ENCODE assay signal across 9 mouse cellular contexts in the genomic region with DNA sequence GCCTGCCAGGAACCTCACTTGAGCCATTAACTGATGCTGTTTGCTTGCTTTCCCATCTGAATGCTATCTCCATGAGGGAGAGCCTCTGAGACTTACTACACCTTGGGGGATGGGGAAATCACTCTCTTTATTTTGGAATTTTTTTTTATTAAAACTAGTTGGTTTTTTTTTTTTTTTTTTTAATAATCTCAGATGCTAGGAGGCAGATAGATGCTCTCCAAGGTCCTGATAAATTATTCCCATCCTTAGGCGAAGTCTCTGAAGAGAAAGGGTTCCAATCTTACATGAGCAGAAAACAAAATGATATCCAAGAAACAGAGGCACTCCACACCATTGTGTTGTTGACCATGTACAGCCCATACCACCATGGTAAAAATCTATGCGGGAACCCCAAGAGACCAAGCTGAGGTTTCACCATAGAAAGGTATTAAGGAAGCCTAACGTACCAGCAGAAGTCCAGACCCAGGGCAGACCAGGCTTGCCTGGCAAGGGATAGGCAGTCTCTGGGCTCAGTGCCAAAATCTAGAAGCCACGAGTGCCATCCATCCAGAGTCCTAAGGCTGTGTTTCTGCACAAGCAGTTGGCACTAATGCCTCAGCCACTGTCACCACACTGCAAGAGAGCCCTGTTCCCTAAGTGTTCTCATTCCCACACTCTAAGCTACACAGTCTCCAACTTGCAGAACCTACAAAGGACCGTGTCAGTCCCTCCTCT.
DNase-seq lines count a peak whose midpoint lies in the region; ATAC-seq lines count a peak whose summit lies in the region.
"Had no signal": no experiment of that assay in that cellular context is flagged by ENCODE, and none has a peak within 500 bp of the region (broad histone marks: within the 10 kb centered on the region; RNA-seq: fewer than 3 reads in every experiment).

No protein-coding gene starts in this region.

- H3K36me3 ChIP-seq in embryonic facial prominence, embryonic 11.5 days (replicated peaks; ENCODE audit: control insufficient read depth, insufficient read depth, low read depth, low read length) = no peaks in the 10 kb centered on the region
- no peaks in the 10 kb centered on the region for H3K36me3 ChIP-seq in embryonic facial prominence, embryonic 10.5 days (replicated peaks)
- H3K36me3 ChIP-seq: lung, embryonic 15.5 days had no signal

- peak; percentile 34 for DNase-seq in embryonic facial prominence, embryonic 11.5 days (ENCODE audit: low spot score)
- no peak for DNase-seq in embryonic facial prominence, embryonic 10.5 days (ENCODE audit: low spot score)
- DNase-seq in kidney, adult 9 months = peak; percentile 3
- DNase-seq in kidney, postnatal 4 days = no peak
- DNase-seq in adrenal gland, adult 8-10 months = peak; percentile 11
- DNase-seq in cerebellum, postnatal 36 days = peak; percentile 30 to 37
- DNase-seq in frontal cortex, postnatal 14 days (ENCODE audit: low spot score in 2 of 2) = no peak
- no peak for DNase-seq in natural killer cell, adult 2 months (ENCODE audit: low spot score in 2 of 2)

- no peak overlapping the region for H3K4me3 ChIP-seq in embryonic facial prominence, embryonic 11.5 days (ENCODE audit: low read depth, low read length)
- no peak overlapping the region for H3K4me3 ChIP-seq in embryonic facial prominence, embryonic 10.5 days
- H3K4me3 ChIP-seq: lung, embryonic 15.5 days had no signal

- H3K27me3 ChIP-seq in embryonic facial prominence, embryonic 11.5 days (ENCODE audit: control insufficient read depth, insufficient read depth, low read length) = no peaks in the 10 kb centered on the region
- no peaks in the 10 kb centered on the region for H3K27me3 ChIP-seq in embryonic facial prominence, embryonic 10.5 days (replicated peaks; ENCODE audit: low read depth, poor library complexity, severe bottlenecking)
- H3K27me3 ChIP-seq: lung, embryonic 15.5 days had no signal

- ATAC-seq in embryonic facial prominence, embryonic 11.5 days (replicated peaks; ENCODE audit: insufficient number of reproducible peaks, low FRiP score, low TSS enrichment, low read depth) = no peak

- no peak overlapping the region for H3K9ac ChIP-seq in embryonic facial prominence, embryonic 11.5 days (replicated peaks; ENCODE audit: low read length)
- H3K9ac ChIP-seq: lung, embryonic 15.5 days had no signal

- no peaks in the 10 kb centered on the region for H3K9me3 ChIP-seq in embryonic facial prominence, embryonic 11.5 days (replicated peaks; ENCODE audit: control insufficient read depth, low read length)
- H3K9me3 ChIP-seq in embryonic facial prominence, embryonic 10.5 days = no peaks in the 10 kb centered on the region
- H3K9me3 ChIP-seq: lung, embryonic 15.5 days had no signal

- H3K4me2 ChIP-seq in embryonic facial prominence, embryonic 11.5 days (ENCODE audit: low read depth, low read length) = no peak overlapping the region
- H3K4me2 ChIP-seq: lung, embryonic 15.5 days had no signal

- H3K4me1 ChIP-seq in embryonic facial prominence, embryonic 11.5 days (ENCODE audit: control insufficient read depth, insufficient read depth, low read length) = no peaks in the 10 kb centered on the region
- peaks cover 15% of the 10 kb centered on the region for H3K4me1 ChIP-seq in embryonic facial prominence, embryonic 10.5 days

- 72% methylated on average over 5 of the region's 5 CpGs for WGBS in embryonic facial prominence, embryonic 11.5 days
- WGBS in embryonic facial prominence, embryonic 10.5 days = 82% methylated on average over 5 of the region's 5 CpGs

- no peak overlapping the region for H3K27ac ChIP-seq in embryonic facial prominence, embryonic 11.5 days (replicated peaks; ENCODE audit: low read depth, low read length)
- no peak overlapping the region for H3K27ac ChIP-seq in embryonic facial prominence, embryonic 10.5 days (replicated peaks)
- H3K27ac ChIP-seq: lung, embryonic 15.5 days had no signal

Comparison
In these comparisons a context has a peak if more than half of its experiments do, and no peak if none do; other contexts are left out.
1. DNase-seq: peak in embryonic facial prominence, embryonic 11.5 days (single experiment), kidney, adult 9 months (single experiment), adrenal gland, adult 8-10 months (single experiment) and cerebellum, postnatal 36 days (2 of 2); none in embryonic facial prominence, embryonic 10.5 days (single experiment), kidney, postnatal 4 days (0 of 2), frontal cortex, postnatal 14 days (0 of 2) and natural killer cell, adult 2 months (0 of 2).